Mouse (Mus musculus): ENCODE measurements around the gene Itk. TPM values are rescaled to one million over a fixed set of nuclear protein-coding genes. Genes with fewer than 3 reads are reported as not detected.

The Itk gene
- polyA plus RNA-seq, 1 experiment, result 0.02 TPM

- Histone ChIP-seq H3K4me3 (ENCODE audit: control insufficient read depth, low read depth, low read length) (no peak overlapping the region), H3K36me3 (ENCODE audit: control insufficient read depth, insufficient read depth, low read length) (no peaks in the 10 kb centered on the region), H3K4me1 (ENCODE audit: control insufficient read depth, insufficient read depth, low read length) (no peaks in the 10 kb centered on the region), H3K27ac (ENCODE audit: control insufficient read depth, insufficient read depth, low read depth, low read length) (no peak overlapping the region), H3K27me3 (ENCODE audit: control insufficient read depth, insufficient read depth, low read length) (no peaks in the 10 kb centered on the region)
- TF ChIP-seq CTCF (IDR thresholded peaks at IDR 0.05; ENCODE audit: control insufficient read depth, insufficient read depth, insufficient replicate concordance, low read depth, low read length), result no peak
- TF ChIP-seq POLR2A (IDR thresholded peaks at IDR 0.05; ENCODE audit: control insufficient read depth, low read depth, low read length), result no peak
Observed at GRCm38 (mm10) chr11:46286803-46287202, 102.5 kb downstream of the Itk start.

DNA sequence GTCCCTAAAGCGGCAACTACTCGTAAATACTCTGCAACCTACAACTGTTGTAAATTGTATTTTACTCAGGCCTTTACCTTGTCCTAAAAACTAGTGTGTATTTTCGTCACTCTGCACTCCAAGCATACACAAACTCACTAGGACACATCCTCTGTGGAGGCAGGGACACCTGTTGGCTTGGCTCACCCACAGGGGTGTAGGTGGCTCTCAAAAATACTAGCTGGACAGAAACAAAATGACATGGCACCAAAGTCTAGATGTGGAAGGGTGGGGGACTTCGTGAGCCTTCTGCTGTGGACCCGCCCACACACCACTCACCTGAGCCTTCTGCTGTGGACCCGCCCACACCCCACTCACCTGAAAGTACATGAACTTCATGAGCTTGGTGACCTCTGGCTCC is 105.5 kb downstream of the Itk start:
- no peak for TF ChIP-seq CTCF (IDR thresholded peaks at IDR 0.05; ENCODE audit: control insufficient read depth, insufficient read depth, insufficient replicate concordance, low read depth, low read length)
- no peak for TF ChIP-seq POLR2A (IDR thresholded peaks at IDR 0.05; ENCODE audit: control insufficient read depth, low read depth, low read length)
- H3K27me3 ChIP-seq (ENCODE audit: control insufficient read depth, insufficient read depth, low read length), result no peaks in the 10 kb centered on the region
- no peak overlapping the region for H3K27ac ChIP-seq (ENCODE audit: control insufficient read depth, insufficient read depth, low read depth, low read length)
- H3K4me1 ChIP-seq (ENCODE audit: control insufficient read depth, insufficient read depth, low read length), result no peaks in the 10 kb centered on the region
- H3K4me3 ChIP-seq (ENCODE audit: control insufficient read depth, low read depth, low read length), result no peak overlapping the region
- no peaks in the 10 kb centered on the region for H3K36me3 ChIP-seq (ENCODE audit: control insufficient read depth, insufficient read depth, low read length)

- H3K36me3 ChIP-seq (ENCODE audit: control insufficient read depth, insufficient read depth, low read length), result no peaks in the 10 kb centered on the region
- no peak for TF ChIP-seq POLR2A (IDR thresholded peaks at IDR 0.05; ENCODE audit: control insufficient read depth, low read depth, low read length)
- TF ChIP-seq CTCF (IDR thresholded peaks at IDR 0.05; ENCODE audit: control insufficient read depth, insufficient read depth, insufficient replicate concordance, low read depth, low read length), result no peak
- H3K27me3 ChIP-seq (ENCODE audit: control insufficient read depth, insufficient read depth, low read length), result no peaks in the 10 kb centered on the region
- H3K4me1 ChIP-seq (ENCODE audit: control insufficient read depth, insufficient read depth, low read length), result no peaks in the 10 kb centered on the region; the same call in 1 of the 2 replicates
- H3K27ac ChIP-seq (ENCODE audit: control insufficient read depth, insufficient read depth, low read depth, low read length), result no peak overlapping the region
- no peak overlapping the region for H3K4me3 ChIP-seq (ENCODE audit: control insufficient read depth, low read depth, low read length)
Observed at GRCm38 (mm10) chr11:46282612-46283011, 106.7 kb downstream of the Itk start.

- H3K4me1 ChIP-seq (ENCODE audit: control insufficient read depth, insufficient read depth, low read length), result no peaks in the 10 kb centered on the region; the same call in 1 of the 2 replicates
- H3K36me3 ChIP-seq (ENCODE audit: control insufficient read depth, insufficient read depth, low read length), result no peaks in the 10 kb centered on the region
- H3K27ac ChIP-seq (ENCODE audit: control insufficient read depth, insufficient read depth, low read depth, low read length), result no peak overlapping the region
- TF ChIP-seq CTCF (IDR thresholded peaks at IDR 0.05; ENCODE audit: control insufficient read depth, insufficient read depth, insufficient replicate concordance, low read depth, low read length) (no peak), POLR2A (IDR thresholded peaks at IDR 0.05; ENCODE audit: control insufficient read depth, low read depth, low read length) (no peak)
- no peak overlapping the region for H3K4me3 ChIP-seq (ENCODE audit: control insufficient read depth, low read depth, low read length)
- H3K27me3 ChIP-seq (ENCODE audit: control insufficient read depth, insufficient read depth, low read length), result no peaks in the 10 kb centered on the region
Observed at GRCm38 (mm10) chr11:46278709-46279108, 110.6 kb downstream of the Itk start.

DNA sequence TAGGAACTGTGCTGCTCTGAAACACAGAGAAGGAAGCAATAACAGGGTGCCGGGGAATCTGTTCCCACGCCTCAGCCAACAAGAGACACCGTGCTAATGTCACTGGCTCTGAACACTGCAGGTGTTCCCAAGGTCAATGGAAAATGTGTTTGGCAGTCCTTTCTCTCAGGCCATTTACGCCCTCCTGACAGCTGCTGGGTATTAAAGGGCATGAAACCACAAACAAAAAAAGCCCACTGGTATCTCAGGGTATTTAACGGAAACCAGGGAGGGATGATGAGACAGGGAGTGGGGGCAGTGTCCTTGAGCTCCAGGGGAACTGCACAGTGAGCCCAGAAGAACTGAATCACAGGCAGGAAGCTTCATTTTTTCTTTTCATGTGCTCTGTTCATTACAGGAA is 111.2 kb downstream of the Itk start:
- no peaks in the 10 kb centered on the region; the same call in 1 of the 2 replicates for H3K4me1 ChIP-seq (ENCODE audit: control insufficient read depth, insufficient read depth, low read length)
- no peak for TF ChIP-seq CTCF (IDR thresholded peaks at IDR 0.05; ENCODE audit: control insufficient read depth, insufficient read depth, insufficient replicate concordance, low read depth, low read length)
- no peaks in the 10 kb centered on the region for H3K27me3 ChIP-seq (ENCODE audit: control insufficient read depth, insufficient read depth, low read length)
- no peak overlapping the region for H3K27ac ChIP-seq (ENCODE audit: control insufficient read depth, insufficient read depth, low read depth, low read length)
- H3K4me3 ChIP-seq (ENCODE audit: control insufficient read depth, low read depth, low read length), result no peak overlapping the region
- H3K36me3 ChIP-seq (ENCODE audit: control insufficient read depth, insufficient read depth, low read length), result no peaks in the 10 kb centered on the region

- no peaks in the 10 kb centered on the region for H3K36me3 ChIP-seq (ENCODE audit: control insufficient read depth, insufficient read depth, low read length)
- no peaks in the 10 kb centered on the region; the same call in 1 of the 2 replicates for H3K4me1 ChIP-seq (ENCODE audit: control insufficient read depth, insufficient read depth, low read length)
- H3K27me3 ChIP-seq (ENCODE audit: control insufficient read depth, insufficient read depth, low read length), result no peaks in the 10 kb centered on the region
- TF ChIP-seq POLR2A (IDR thresholded peaks at IDR 0.05; ENCODE audit: control insufficient read depth, low read depth, low read length), result no peak
- peak; percentile 88; the same call in 1 of the 2 replicates for TF ChIP-seq CTCF (IDR thresholded peaks at IDR 0.05; ENCODE audit: control insufficient read depth, insufficient read depth, insufficient replicate concordance, low read depth, low read length)
- H3K4me3 ChIP-seq (ENCODE audit: control insufficient read depth, low read depth, low read length), result no peak overlapping the region
- H3K27ac ChIP-seq (ENCODE audit: control insufficient read depth, insufficient read depth, low read depth, low read length), result no peak overlapping the region
Observed at GRCm38 (mm10) chr11:46276778-46277177, 112.5 kb downstream of the Itk start.

GRCm38 (mm10) chr11:46276168-46276567 is 113.1 kb downstream of the Itk start:
- H3K27me3 ChIP-seq (ENCODE audit: control insufficient read depth, insufficient read depth, low read length), result no peaks in the 10 kb centered on the region
- TF ChIP-seq CTCF (IDR thresholded peaks at IDR 0.05; ENCODE audit: control insufficient read depth, insufficient read depth, insufficient replicate concordance, low read depth, low read length) (no peak), POLR2A (IDR thresholded peaks at IDR 0.05; ENCODE audit: control insufficient read depth, low read depth, low read length) (no peak)
- no peaks in the 10 kb centered on the region for H3K36me3 ChIP-seq (ENCODE audit: control insufficient read depth, insufficient read depth, low read length)
- H3K4me1 ChIP-seq (ENCODE audit: control insufficient read depth, insufficient read depth, low read length), result no peaks in the 10 kb centered on the region; the same call in 1 of the 2 replicates
- H3K27ac ChIP-seq (ENCODE audit: control insufficient read depth, insufficient read depth, low read depth, low read length), result no peak overlapping the region
- H3K4me3 ChIP-seq (ENCODE audit: control insufficient read depth, low read depth, low read length), result no peak overlapping the region

GRCm38 (mm10) chr11:46275302-46275701 is 114.0 kb downstream of the Itk start:
- TF ChIP-seq POLR2A (IDR thresholded peaks at IDR 0.05; ENCODE audit: control insufficient read depth, low read depth, low read length), result no peak
- TF ChIP-seq CTCF (IDR thresholded peaks at IDR 0.05; ENCODE audit: control insufficient read depth, insufficient read depth, insufficient replicate concordance, low read depth, low read length), result peak; percentile 81; the same call in 1 of the 2 replicates
- H3K4me1 ChIP-seq (ENCODE audit: control insufficient read depth, insufficient read depth, low read length), result no peaks in the 10 kb centered on the region; the same call in 1 of the 2 replicates
- no peak overlapping the region for H3K4me3 ChIP-seq (ENCODE audit: control insufficient read depth, low read depth, low read length)
- H3K36me3 ChIP-seq (ENCODE audit: control insufficient read depth, insufficient read depth, low read length), result no peaks in the 10 kb centered on the region
- no peaks in the 10 kb centered on the region for H3K27me3 ChIP-seq (ENCODE audit: control insufficient read depth, insufficient read depth, low read length)
- H3K27ac ChIP-seq (ENCODE audit: control insufficient read depth, insufficient read depth, low read depth, low read length), result no peak overlapping the region

Other genes with a start within 250 kb of the Itk start
- gene Nipal4, start 223.0 kb downstream of the Itk start, polyA plus RNA-seq (2012; rRNA removed), result 0.07 and 0.25 TPM in 2 replicates
- gene Fndc9, start 154.0 kb downstream of the Itk start, polyA plus RNA-seq (2012; rRNA removed), result 0.44 and 0.53 TPM in 2 replicates
- 1.6 TPM in 2 replicates for gene Cyfip2, start 76.7 kb downstream of the Itk start, polyA plus RNA-seq (2012; rRNA removed)
- gene Fam71b, start 7.0 kb upstream of the Itk start, polyA plus RNA-seq (2012; rRNA removed), result 203 and 207 TPM in 2 replicates
- gene Med7, start 47.4 kb upstream of the Itk start, polyA plus RNA-seq (2012; rRNA removed), result 33.2 and 36.7 TPM in 2 replicates
- gene Havcr2, start 65.4 kb upstream of the Itk start, polyA plus RNA-seq (2012; rRNA removed), result 0.06 and 0.12 TPM in 2 replicates
- not detected in 2 replicates for gene Gm12169, start 134.7 kb upstream of the Itk start, polyA plus RNA-seq (2012; rRNA removed)
- gene BC053393, start 182.0 kb upstream of the Itk start, polyA plus RNA-seq (2012; rRNA removed), result not detected in 2 replicates
- gene Dppa1, start 239.7 kb upstream of the Itk start, polyA plus RNA-seq (2012; rRNA removed), result not detected in 2 replicates

Measured in testis, adult 2 months (tissue).